Mouse (Mus musculus): Measurements from ENCODE around the gene Klhl31.

The Klhl31 gene

GRCm38 (mm10) chr9:77636450-77636951 is at the start of gene Klhl31:
Klhl31 (plus strand) TSS chr9:77636500.
- DNase-seq (ENCODE audit: low spot score): no peak

DNA sequence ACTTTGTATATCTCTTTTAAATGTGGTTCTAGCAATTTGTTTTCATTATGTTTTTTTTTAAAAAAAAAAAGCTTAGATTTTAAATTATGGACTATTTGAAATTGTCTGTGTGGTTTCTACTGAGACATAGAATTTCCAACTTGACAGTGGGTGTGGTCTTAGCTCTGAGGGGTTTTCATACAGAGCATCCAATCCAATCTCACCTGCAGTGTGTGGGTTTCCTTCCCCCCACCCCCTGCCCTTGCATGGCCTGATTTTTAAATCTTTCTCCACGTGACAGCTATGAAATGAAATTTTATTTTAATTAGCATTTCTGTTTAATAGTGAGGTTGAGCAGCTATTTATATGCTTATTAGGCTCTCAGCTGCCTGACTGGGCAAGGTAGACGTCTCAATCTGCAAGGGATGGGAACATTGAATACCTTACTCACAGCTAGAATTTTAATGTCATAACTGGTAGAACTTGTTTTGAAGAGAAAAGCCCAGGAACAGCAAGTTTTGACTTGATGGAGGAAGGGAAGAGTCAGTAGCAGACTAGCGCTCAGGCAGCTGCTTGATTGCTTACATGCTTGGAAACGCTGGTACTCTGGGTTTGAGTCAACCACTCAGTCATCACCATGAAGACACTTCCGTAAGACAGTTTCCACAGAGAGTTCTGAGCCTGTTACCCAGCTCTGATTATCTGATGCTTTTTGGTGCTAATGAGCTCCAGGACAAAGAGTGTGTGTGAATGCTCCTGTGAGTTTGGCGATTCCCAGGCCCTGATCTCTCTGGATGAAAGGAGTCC is 49.3 kb upstream of the Klhl31 start:
- no peak for DNase-seq (ENCODE audit: low spot score)

DNA sequence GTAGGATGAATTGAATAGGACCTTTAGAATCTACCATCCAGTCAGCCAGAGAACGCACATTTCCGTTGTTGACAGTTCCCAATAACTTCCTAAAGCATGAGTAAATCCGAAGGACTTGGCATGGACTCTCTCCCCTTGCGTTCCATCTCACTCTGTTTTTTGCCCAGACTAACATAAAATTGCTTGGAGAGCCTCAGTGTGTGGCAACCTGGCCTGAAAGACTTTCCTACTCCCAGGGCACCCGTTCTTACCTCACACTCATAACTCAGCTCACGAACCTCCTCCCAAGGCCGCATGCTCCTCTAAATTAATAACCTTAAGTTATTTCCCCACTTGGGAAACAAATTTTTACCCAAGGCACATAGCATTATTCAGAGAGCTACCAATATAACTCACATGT is 48.7 kb upstream of the Klhl31 start:
- DNase-seq (ENCODE audit: low spot score): no peak

DNA sequence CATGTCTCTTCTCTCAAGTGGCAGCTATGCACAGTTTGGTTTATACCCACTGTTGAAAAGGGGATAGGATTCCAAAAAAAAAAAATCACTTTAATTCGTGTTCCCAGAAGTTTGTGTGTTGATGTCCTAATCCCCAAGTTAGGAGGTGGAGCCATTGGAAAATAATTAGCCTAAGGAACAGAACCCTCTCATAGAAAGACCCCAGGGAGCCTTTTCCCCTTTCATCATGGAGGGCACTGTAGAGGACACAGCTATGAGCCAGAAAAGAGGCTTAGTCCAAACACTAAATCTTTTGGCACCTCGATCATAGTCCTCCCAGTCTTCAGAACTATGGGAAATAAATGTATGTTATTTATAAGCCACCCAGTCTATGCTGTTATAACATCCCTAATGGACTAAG is 46.8 kb upstream of the Klhl31 start:
- DNase-seq (ENCODE audit: low spot score): no peak

DNA sequence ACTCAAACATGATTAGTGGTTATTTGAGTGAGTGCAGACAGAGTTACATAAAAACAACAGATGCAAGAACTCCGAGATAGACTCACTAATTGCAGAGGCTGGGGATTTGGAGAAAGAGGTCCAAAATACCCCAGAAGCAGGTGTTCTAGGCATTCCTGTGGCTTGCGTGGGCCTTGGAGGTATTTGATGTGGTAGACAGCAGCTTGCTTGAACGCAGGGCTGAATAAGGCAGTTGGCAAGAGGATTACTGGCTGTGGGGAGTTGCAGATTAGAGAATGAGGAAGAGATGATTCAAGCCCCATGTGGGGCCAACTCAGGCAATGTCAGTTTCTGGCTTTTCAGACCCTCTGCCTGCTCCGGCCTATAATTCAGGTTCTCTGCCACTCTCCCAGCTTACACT is 43.9 kb upstream of the Klhl31 start:
- no peak for DNase-seq (ENCODE audit: low spot score)

DNA sequence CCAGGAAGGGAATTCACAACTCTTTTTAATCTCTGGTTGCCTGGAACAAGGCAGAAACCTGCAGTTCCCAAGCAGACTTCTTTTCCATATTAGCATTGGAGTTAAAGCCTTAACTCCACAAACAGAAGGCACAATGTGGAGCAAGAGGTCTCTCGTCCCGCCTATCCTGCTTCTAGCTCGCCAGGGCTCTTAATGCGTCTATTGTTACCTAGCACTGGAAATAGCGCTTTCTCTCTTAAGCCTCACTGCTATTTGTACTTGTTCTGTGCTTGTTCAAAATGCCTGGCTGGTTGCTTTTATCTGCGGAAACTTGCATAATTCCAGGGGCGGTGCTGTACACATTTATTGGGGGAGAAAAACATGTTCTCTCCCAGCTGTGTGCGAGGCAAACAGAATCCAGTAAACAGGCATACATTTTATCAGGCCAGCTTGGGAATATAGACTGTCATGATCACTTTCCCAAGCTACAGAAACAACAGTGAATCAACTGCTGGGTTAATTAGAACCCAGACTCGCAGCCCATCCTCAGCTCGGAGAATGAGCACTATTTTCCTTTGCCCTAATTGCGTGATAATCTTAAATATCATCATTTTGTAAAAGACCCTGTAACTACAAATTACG is 41.2 kb upstream of the Klhl31 start:
- peak; percentile 7 for DNase-seq (ENCODE audit: low spot score)

GRCm38 (mm10) chr9:77596355-77596754 is 39.9 kb upstream of the Klhl31 start:
- DNase-seq (ENCODE audit: low spot score): peak; percentile 65

DNA sequence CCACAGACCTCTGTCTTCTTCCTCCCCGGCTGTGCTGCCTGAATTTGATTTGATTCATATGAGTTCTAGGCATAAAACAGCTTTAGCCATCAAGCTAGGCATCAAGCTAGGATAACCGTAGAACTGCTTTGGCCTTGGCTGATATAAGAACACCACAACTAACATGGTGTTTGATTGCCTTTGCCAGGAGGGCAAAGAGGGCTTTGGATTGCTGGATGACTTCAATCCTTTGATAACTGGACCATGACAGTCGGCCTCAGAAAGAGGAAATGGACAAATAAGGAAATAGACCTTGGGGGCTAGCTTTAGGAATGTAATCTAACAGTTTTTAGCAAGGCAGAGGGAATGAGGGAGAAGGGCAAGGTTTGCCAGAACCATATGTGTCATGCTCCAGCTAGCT is 37.7 kb upstream of the Klhl31 start:
- DNase-seq (ENCODE audit: low spot score): no peak

DNA sequence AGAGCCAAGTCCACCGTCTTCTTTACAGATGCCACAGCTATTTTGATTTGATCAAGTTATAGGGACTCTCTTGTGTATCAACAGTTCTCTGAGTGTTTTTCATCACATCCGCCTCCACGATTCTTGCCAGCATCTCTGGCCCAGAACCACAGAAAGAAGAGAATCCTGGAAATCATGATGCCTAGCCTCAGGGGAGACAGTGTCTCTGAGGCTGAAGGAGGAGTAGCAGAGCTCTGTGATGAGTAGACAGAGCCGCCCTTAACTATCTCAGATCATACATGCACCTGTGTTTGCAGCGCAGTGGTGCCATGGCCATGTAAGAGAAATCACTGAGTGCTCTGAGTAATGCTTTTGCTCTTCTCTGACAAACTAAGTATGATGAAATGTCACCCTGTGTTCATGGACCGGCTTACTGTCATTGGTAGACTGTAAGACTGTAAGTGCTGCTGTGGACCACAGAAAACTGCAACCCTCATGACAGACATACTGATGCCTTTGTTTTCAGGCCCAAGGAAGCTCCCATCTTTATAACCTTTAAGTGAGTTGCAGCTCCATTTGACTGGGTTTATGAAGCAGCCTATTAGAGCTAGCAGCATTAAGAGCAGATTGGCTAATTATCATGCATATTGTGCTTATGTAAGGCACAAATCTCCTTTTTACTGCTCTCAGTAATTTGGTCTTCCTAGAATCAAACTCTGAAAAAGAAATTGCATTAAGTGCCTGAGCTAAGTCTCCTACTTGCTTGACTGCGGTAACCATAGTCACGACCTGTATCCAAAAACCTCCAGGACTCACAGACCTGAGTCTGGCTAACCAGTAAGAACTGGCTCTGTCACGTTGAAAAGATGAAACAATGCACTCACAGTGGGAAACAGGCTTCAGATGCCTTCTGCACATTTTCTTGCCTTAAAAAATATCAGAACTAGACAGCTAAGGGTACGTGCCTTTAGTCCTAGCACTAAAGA is 33.7 kb upstream of the Klhl31 start:
- no peak for DNase-seq (ENCODE audit: low spot score)

GRCm38 (mm10) chr9:77603965-77604509 is 32.3 kb upstream of the Klhl31 start:
- DNase-seq (ENCODE audit: low spot score): no peak

DNA sequence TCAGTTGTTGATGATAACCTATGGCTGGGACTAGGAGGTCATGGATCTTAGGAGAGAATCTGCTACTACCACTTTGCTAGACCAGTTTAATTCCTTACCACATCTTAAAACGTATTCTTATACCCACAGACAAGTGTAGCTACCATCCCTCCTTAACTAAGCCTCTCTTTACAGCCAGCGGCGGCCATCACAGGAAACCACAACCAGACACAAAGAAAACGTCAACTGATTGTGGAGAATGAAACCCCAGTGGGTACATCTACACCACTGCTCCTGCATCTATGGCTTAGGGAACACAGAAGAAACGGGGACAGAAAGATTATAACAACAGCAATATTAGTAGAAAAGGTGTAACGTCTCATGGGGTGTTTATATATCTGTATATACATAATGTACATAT is 29.0 kb upstream of the Klhl31 start:
- no peak for DNase-seq (ENCODE audit: low spot score)

GRCm38 (mm10) chr9:77607840-77608239 is 28.5 kb upstream of the Klhl31 start:
- peak; percentile 20 for DNase-seq (ENCODE audit: low spot score)

DNA sequence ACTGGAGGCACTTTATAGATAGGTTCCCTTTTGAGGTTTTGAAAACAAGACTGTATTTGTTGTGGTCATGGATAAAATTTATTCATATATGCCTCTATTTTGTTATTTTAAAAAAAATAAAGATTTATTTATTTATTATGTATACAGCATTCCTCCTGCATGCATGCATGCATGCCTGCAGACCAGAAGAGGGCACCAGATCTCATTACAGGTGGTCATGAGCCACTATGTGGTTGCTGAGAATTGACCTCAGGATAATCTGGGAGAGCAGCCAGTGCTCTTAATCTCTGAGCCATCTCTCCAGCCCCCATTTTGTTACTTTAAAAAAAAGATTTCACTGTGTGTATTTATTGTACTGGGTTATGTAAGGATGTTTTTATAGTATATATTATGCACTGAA is 25.5 kb upstream of the Klhl31 start:
- no peak for DNase-seq (ENCODE audit: low spot score)

DNA sequence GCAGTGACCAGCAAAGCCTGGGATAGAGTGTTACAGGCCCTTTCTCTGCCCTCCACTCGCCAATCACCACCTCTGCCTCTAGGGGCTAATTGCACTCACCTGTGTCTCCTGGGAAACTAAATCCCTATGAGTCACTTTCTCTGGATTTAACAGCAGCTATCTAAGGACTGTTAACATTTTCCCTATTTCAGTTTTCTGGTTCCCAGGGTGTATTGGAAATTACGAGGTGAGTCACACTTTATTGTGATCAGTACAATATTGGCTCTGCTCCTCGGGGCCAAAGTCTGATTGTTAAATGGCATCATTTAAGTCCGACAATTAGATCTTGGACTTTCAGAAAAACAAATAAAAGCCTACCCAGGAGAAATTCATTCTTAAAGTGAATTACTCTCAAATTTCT is 24.0 kb upstream of the Klhl31 start:
- DNase-seq (ENCODE audit: low spot score): no peak

GRCm38 (mm10) chr9:77615868-77616267 is 20.4 kb upstream of the Klhl31 start:
- no peak for DNase-seq (ENCODE audit: low spot score)

- DNase-seq (ENCODE audit: low spot score): no peak
These were observed 19.5 kb upstream of the Klhl31 start for GRCm38 (mm10) chr9:77616796-77617195.

- DNase-seq (ENCODE audit: low spot score): no peak
These were observed 18.5 kb upstream of the Klhl31 start for GRCm38 (mm10) chr9:77617751-77618150.

GRCm38 (mm10) chr9:77618392-77618791 is 17.9 kb upstream of the Klhl31 start:
- no peak for DNase-seq (ENCODE audit: low spot score)

- no peak for DNase-seq (ENCODE audit: low spot score)
These were observed 16.2 kb upstream of the Klhl31 start for GRCm38 (mm10) chr9:77620077-77620476.

DNA sequence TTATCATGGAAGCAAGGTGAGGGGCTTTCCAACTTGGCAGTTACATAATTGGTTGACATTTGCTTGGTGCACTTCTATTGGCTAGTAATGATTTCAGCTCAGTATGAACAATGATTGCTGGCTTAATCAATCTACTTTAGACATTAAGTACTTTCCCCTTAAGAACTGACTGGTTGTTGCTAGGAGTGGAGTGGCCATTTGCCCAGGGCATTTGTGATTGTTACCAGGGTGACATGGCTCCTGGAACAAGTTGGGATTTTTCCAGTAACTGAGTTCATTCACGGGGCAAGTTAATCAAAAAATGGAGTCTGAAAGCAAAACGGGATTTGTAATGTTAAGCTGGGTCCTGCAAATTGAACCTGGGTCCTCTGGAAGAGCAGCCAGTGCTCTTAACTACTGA is 15.8 kb upstream of the Klhl31 start:
- peak; percentile 35 for DNase-seq (ENCODE audit: low spot score)

GRCm38 (mm10) chr9:77622874-77623273 is 13.4 kb upstream of the Klhl31 start:
- DNase-seq (ENCODE audit: low spot score): no peak
